Mouse (Mus musculus) left cerebral cortex, postnatal 14 days (tissue): ENCODE data around the gene Scnn1a. TPM values are rescaled to one million over a fixed set of nuclear protein-coding genes. Genes with fewer than 3 reads are reported as not detected.
"Not testable (repeated sequence)": the region's sequence is repeated elsewhere in the genome, so short reads cannot be mapped to it uniquely, and the experiment has no call there.

Experiments used
- DNase-seq, 2 experiments: peaks; one replicate each; pipeline ENCODE4 v3.0.0; 2021 to 2022; ENCODE audit warnings: low spot score in 2 of 2, mixed read lengths in 1 of 2
- intact Hi-C: fragments of 180-260 bp; cut with DNase I; formaldehyde crosslinking; loops from one replicate; pipeline ENCODE4 v1.15.1; 2025
- long read RNA-seq, 2 experiments: library from polyadenylated mRNA; stranded (forward); transcript quantifications; one replicate each; pipeline ENCODE4 v2.0.0; 2021
- total RNA-seq, 2 experiments: library from RNA; stranded (reverse); gene quantifications; 2 replicates each; pipeline ENCODE4 v1.2.3; 2021

Gene Scnn1a
- total RNA-seq, result 1 to 10 TPM; 2.9 TPM
- long read RNA-seq, experiment 1, partial matches to known transcripts, result 1 of 2 reads
- long read RNA-seq, experiment 1, other reads (novel, unspliced or antisense), result 0 of 2 reads
- long read RNA-seq, experiment 2, partial matches to known transcripts, result 2 of 2 reads
- long read RNA-seq, experiment 2, other reads (novel, unspliced or antisense), result 0 of 2 reads

GRCm38 (mm10) chr6:125320323-125320722 lies at the start of gene Scnn1a:
TSS of gene Scnn1a (plus strand) at chr6:125320659.
- intact Hi-C loops, result no loop called here
- no peak for DNase-seq

GRCm38 (mm10) chr6:125271455-125272227 lies 48.8 kb upstream of the Scnn1a start:
- peak; percentile 96 for DNase-seq
- intact Hi-C loops, result loop anchor here (1.0 to 10.0 kb wide), 3 partner anchors 52 to 333 kb away; partner anchors contain the start of gene Iffo1

- no peak for DNase-seq
- intact Hi-C loops, result loop anchor here (5.0 to 10.0 kb wide), 2 partner anchors 125 to 332 kb away; partner anchors contain the start of gene Iffo1
Observed at GRCm38 (mm10) chr6:125272228-125272785, 48.2 kb upstream of the Scnn1a start.

GRCm38 (mm10) chr6:125274841-125275563 lies 45.5 kb upstream of the Scnn1a start:
- DNase-seq, result peak; percentile 43 to 64
- intact Hi-C loops, result loop anchor here (2.0 to 10.0 kb wide), 3 partner anchors 90 to 330 kb away; partner anchors contain the start of gene Iffo1

GRCm38 (mm10) chr6:125279729-125280128 lies 40.7 kb upstream of the Scnn1a start:
- no peak for DNase-seq
- intact Hi-C loops, result loop anchor here (10.0 kb wide), 1 partner anchor 325 kb away; no protein-coding TSS in a partner anchor

- intact Hi-C loops, DNase-seq: not testable (repeated sequence)
Observed at GRCm38 (mm10) chr6:125282721-125283120, 37.7 kb upstream of the Scnn1a start.

GRCm38 (mm10) chr6:125284250-125284649 lies 36.2 kb upstream of the Scnn1a start:
- DNase-seq, result no peak
- intact Hi-C loops, result no loop called here

- DNase-seq, result no peak
- intact Hi-C loops, result no loop called here
Observed at GRCm38 (mm10) chr6:125284751-125285150, 35.7 kb upstream of the Scnn1a start.

GRCm38 (mm10) chr6:125285890-125286289 lies 34.6 kb upstream of the Scnn1a start, which contains the start of gene Tuba3a:
TSS of gene Tuba3a (minus strand) at chr6:125286042.
- intact Hi-C loops, result no loop called here
- no peak for DNase-seq

GRCm38 (mm10) chr6:125286944-125287343 lies 33.5 kb upstream of the Scnn1a start:
- intact Hi-C loops, result no loop called here
- DNase-seq, result peak in 1 of 2 experiments; percentile 49

GRCm38 (mm10) chr6:125288730-125289129 lies 31.7 kb upstream of the Scnn1a start:
- intact Hi-C loops, result no loop called here

GRCm38 (mm10) chr6:125291329-125291728 lies 29.1 kb upstream of the Scnn1a start:
- intact Hi-C loops, result no loop called here
- DNase-seq, result no peak

More at GRCm38 (mm10) chr6:125288730-125289129, 31.7 kb upstream of the Scnn1a start:
- DNase-seq, result no peak

- DNase-seq, result no peak
- intact Hi-C loops, result no loop called here
Observed at GRCm38 (mm10) chr6:125292256-125292655, 28.2 kb upstream of the Scnn1a start.

- DNase-seq, result no peak
- intact Hi-C loops, result no loop called here
Observed at GRCm38 (mm10) chr6:125294049-125294448, 26.4 kb upstream of the Scnn1a start.

GRCm38 (mm10) chr6:125297149-125297820 lies 23.2 kb upstream of the Scnn1a start:
- no peak for DNase-seq
- intact Hi-C loops, result no loop called here

GRCm38 (mm10) chr6:125300982-125301381 lies 19.5 kb upstream of the Scnn1a start:
- intact Hi-C loops, result no loop called here
- DNase-seq, result no peak

- intact Hi-C loops, result no loop called here
- DNase-seq, result no peak
Observed at GRCm38 (mm10) chr6:125302231-125302982, 18.1 kb upstream of the Scnn1a start.

- DNase-seq, result no peak
Observed at GRCm38 (mm10) chr6:125303242-125303641, 17.2 kb upstream of the Scnn1a start.

More at GRCm38 (mm10) chr6:125303242-125303641, 17.2 kb upstream of the Scnn1a start:
- intact Hi-C loops, result no loop called here
